Mouse (Mus musculus) small intestine, adult 2 months (tissue): ENCODE measurements around the gene Chek2. TPM values are rescaled to one million over a fixed set of nuclear protein-coding genes. Genes with fewer than 3 reads are reported as not detected.
"Not testable (repeated sequence)": the region's sequence is repeated elsewhere in the genome, so short reads cannot be mapped to it uniquely, and the experiment has no call there.

Source experiments
- H3K27ac ChIP-seq: fragments of 200-500 bp; 2 replicates; pipeline ENCODE4 v1.5.1; 2012; ENCODE audit warnings: low read depth, low read length, control low read depth, inconsistent platforms; ENCODE audit not compliant: insufficient read depth
- H3K27me3 ChIP-seq: fragments of 200-500 bp; 2 replicates; pipeline ENCODE4 v1.6.1; 2012; ENCODE audit warnings: mild to moderate bottlenecking, moderate library complexity, low read length, inconsistent platforms; ENCODE audit not compliant: control insufficient read depth, insufficient read depth
- H3K36me3 ChIP-seq: fragments of 200-500 bp; 2 replicates; pipeline ENCODE4 v1.6.1; 2012; ENCODE audit warnings: mild to moderate bottlenecking, low read length, control low read depth, inconsistent platforms; ENCODE audit not compliant: control insufficient read depth, insufficient read depth
- H3K4me1 ChIP-seq: fragments of 200-500 bp; 2 replicates; pipeline ENCODE4 v1.6.1; 2012; ENCODE audit warnings: low read length, inconsistent platforms, mixed read lengths; ENCODE audit not compliant: control insufficient read depth, insufficient read depth, insufficient read length
- H3K4me3 ChIP-seq: fragments of 200-500 bp; 2 replicates; pipeline ENCODE4 v1.5.1; 2012; ENCODE audit warnings: low read depth, mild to moderate bottlenecking, control low read depth, inconsistent platforms, low read length, moderate library complexity
- CTCF ChIP-seq: fragments of 200-500 bp; IDR thresholded peaks from 2 replicates; pipeline ENCODE4 v1.5.1; 2012; ENCODE audit warnings: low read depth, mild to moderate bottlenecking, control low read depth, inconsistent platforms, low read length, moderate library complexity, mixed read lengths; ENCODE audit not compliant: insufficient replicate concordance, insufficient read length; ENCODE audit errors: extremely low read depth
- POLR2A ChIP-seq: fragments of 200-500 bp; IDR thresholded peaks from 2 replicates; pipeline ENCODE4 v1.6.1; 2012; ENCODE audit warnings: low read depth, mild to moderate bottlenecking, control low read depth, inconsistent platforms, low read length, moderate library complexity
- WGBS: fragments of 180-500 bp; shearing (Covaris S2); methylation state at CpG from one replicate; pipeline ENCODE4 v1.1.7; 2018; 5-methylcytosine and 5-hydroxymethylcytosine counted together
- polyA plus RNA-seq: library from polyadenylated mRNA; depleted of rRNA; stranded (reverse); fragments of >200 nt; gene quantifications from 2 replicates; pipeline ENCODE4 v1.2.3, GENCODE M21; 2012

Chek2 gene
- polyA plus RNA-seq, 1 experiment: 4.3 TPM

GRCm38 (mm10) chr5:110873160-110873559 is 33.4 kb downstream of the Chek2 start:
- peaks cover 5% of the 10 kb centered on the region for H3K36me3 ChIP-seq
- 94% methylated on average over 6 of the region's 6 CpGs for WGBS
- no peaks in the 10 kb centered on the region for H3K27me3 ChIP-seq
- H3K4me1 ChIP-seq: no peaks in the 10 kb centered on the region
- H3K27ac ChIP-seq: no peak overlapping the region
- no peak overlapping the region for H3K4me3 ChIP-seq
- TF ChIP-seq POLR2A: no peak
- no peak for TF ChIP-seq CTCF

DNA sequence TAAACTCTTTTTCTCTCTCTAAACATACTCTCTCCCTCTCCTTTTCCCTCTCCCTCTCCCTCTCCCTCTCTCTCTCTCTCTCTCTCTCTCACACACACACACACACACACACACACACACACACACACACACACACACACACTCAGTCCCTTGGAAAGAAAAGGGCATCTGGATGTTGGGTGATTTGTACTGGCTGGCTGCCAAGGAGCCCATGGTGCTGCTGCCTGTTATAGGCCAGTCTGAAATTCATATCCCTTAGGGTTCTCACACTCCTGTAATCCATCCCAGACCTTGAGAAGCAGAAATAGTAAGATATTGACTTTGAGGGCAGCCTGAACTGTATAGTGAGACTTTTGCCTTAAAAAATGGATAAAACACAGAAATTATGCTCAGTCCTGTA is 34.9 kb downstream of the Chek2 start:
- TF ChIP-seq CTCF (no peak), POLR2A (no peak)
- H3K27ac ChIP-seq: no peak overlapping the region
- peaks cover 3% of the 10 kb centered on the region; the same call in 1 of the 2 replicates for H3K27me3 ChIP-seq
- H3K4me3 ChIP-seq: no peak overlapping the region
- H3K36me3 ChIP-seq: peaks cover 5% of the 10 kb centered on the region
- no peaks in the 10 kb centered on the region for H3K4me1 ChIP-seq

DNA sequence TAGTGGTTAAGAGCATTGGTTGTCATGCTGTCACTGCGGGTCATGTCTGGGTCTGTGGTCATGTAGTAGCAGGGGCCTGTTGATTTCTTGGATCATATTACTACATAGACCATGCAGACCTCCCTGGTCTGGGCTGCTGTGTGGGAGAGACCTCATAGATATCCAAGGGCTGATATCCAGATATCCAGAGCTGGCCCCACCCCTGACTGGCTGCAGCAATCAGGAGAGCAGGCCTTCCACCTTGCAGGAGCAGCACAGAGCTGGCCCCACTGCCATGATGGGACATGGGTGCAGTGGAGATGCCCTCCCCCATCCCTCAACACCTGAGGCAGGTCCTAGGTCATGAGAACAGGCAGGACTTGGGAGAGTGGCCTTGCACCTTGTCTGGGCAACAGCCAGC is 35.5 kb downstream of the Chek2 start:
- 97% methylated on average over 1 of the region's 1 CpGs for WGBS

GRCm38 (mm10) chr5:110877666-110878505 is 38.1 kb downstream of the Chek2 start:
- TF ChIP-seq POLR2A (no peak), CTCF (no peak)
- 91% methylated on average over 5 of the region's 5 CpGs for WGBS
- H3K27ac ChIP-seq: no peak overlapping the region
- no peaks in the 10 kb centered on the region for H3K36me3 ChIP-seq
- peaks cover 2% of the 10 kb centered on the region; the same call in 1 of the 2 replicates for H3K4me1 ChIP-seq
- H3K4me3 ChIP-seq: no peak overlapping the region
- H3K27me3 ChIP-seq: peaks cover 9% of the 10 kb centered on the region

More for the DNA sequence above, 35.5 kb downstream of the Chek2 start:
- H3K4me1 ChIP-seq: peaks cover 2% of the 10 kb centered on the region; the same call in 1 of the 2 replicates
- H3K36me3 ChIP-seq: peaks cover 2% of the 10 kb centered on the region
- TF ChIP-seq CTCF: no peak
- no peak for TF ChIP-seq POLR2A
- H3K27me3 ChIP-seq: peaks cover 9% of the 10 kb centered on the region
- no peak overlapping the region for H3K27ac ChIP-seq
- no peak overlapping the region for H3K4me3 ChIP-seq

- not testable (repeated sequence) for H3K27ac ChIP-seq, H3K4me1 ChIP-seq, H3K4me3 ChIP-seq, H3K36me3 ChIP-seq, H3K27me3 ChIP-seq
- 94% methylated on average over 1 of the region's 1 CpGs for WGBS
Measured at GRCm38 (mm10) chr5:110878526-110878925, 38.7 kb downstream of the Chek2 start.

GRCm38 (mm10) chr5:110879042-110879441 is 39.3 kb downstream of the Chek2 start:
- TF ChIP-seq CTCF: no peak
- no peak for TF ChIP-seq POLR2A
- H3K27ac ChIP-seq: 0 out of 2 replicates have a peak overlapping the region, but pooled peaks have one; percentile 16
- H3K4me1 ChIP-seq: peaks cover 2% of the 10 kb centered on the region; the same call in 1 of the 2 replicates
- H3K4me3 ChIP-seq: peak overlapping the region; percentile 94
- no peaks in the 10 kb centered on the region for H3K36me3 ChIP-seq
- WGBS: 66% methylated on average over 7 of the region's 7 CpGs
- H3K27me3 ChIP-seq: peaks cover 9% of the 10 kb centered on the region

DNA sequence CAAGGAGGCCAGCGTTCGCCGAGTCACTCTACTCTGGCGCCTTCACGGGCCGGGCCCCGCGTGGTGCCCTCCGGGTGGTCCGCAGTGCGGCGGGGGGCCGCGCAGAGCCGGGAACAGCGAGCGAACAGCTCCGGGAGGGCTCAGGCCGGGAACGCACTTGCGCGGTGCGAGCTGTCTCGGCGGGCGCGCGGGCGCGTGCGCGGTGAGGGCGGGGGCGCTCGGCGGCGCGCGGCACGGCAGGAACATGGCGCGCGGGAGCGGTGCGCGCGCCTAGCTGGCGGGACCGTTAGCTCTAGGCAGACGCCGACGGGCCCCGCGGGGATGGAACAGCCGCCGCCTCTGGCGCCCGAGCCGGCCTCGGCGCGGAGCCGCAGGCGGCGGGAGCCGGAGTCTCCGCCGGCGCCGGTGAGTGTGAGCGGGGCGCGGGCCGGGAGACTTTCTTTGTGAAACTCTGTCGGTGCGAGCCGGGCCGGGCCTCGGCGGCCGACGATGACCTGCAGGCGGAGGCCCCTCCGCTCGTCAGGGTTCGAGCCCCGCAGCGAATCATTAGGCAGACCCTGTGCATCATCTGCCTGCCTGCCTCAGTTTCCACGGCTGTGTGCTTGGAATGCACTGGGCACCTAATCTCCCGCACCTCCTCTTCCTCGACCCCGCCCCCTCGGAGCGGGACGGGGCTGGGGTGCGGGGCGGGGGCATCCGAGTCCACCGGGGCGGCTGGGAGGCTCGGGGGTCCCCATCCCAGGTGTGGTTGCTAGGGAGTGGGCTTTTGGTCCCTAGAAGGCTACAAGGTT is 40.0 kb downstream of the Chek2 start, which contains the start of gene Ttc28:
Gene Ttc28 (plus strand): TSS at position 220 of the 791 bp plus-strand sequence.
- Histone ChIP-seq H3K36me3 (no peaks in the 10 kb centered on the region), H3K4me1 (peaks cover 2% of the 10 kb centered on the region; the same call in 1 of the 2 replicates), H3K27me3 (peaks cover 9% of the 10 kb centered on the region), H3K27ac (0 out of 2 replicates have a peak within 1 kb of the TSS, but pooled peaks have one; percentile 16), H3K4me3 (peak within 1 kb of the TSS; percentile 94)
- 1% methylated on average over 101 of the region's 101 CpGs for WGBS
- TF ChIP-seq CTCF (no peak), POLR2A (peak; percentile 18; the same call in 1 of the 2 replicates)
